9 mouse cellular contexts compared by ENCODE assay signal in the genomic region with DNA sequence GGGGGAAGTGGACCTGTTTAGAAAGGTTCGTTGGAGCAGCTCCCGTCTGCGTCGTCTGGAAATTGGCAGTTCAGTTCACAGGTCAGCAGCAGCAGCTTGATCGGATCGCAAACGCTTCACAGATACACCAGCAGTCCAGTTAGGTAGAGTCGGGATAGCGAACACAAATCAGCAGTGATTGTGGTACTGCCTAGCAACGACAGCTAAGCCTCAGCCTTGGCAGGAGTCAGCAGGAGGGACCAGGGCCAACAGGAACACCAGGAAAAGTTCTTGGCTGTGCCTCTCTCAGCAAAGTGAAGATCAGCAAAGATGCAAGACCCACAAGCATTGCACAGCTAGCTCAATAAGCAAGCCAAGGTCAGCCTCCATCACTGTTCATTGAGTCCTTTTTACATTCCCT.
DNase-seq lines count a peak whose midpoint lies in the region; ATAC-seq and TF ChIP-seq lines count a peak whose summit lies in the region.
"Had no signal": no experiment of that assay in that cellular context is flagged by ENCODE, and none has a peak within 500 bp of the region (broad histone marks: within the 10 kb centered on the region; RNA-seq: fewer than 3 reads in every experiment).

No protein-coding gene starts in this region.

- H3K27ac ChIP-seq in lung, embryonic 14.5 days (ENCODE audit: low read depth): peak overlapping the region; percentile 63
- H3K27ac ChIP-seq: left cerebral cortex, adult 2 months had no signal

- no peak overlapping the region for H3K9ac ChIP-seq in lung, embryonic 14.5 days

- no peak for ATAC-seq in cerebellum, adult (ENCODE audit: insufficient number of reproducible peaks, low FRiP score, low TSS enrichment)
- ATAC-seq in lung, embryonic 14.5 days (ENCODE audit: insufficient read depth): peak; percentile 39; the same call in 1 of the 2 replicates

- no peaks in the 10 kb centered on the region for H3K9me3 ChIP-seq in lung, embryonic 14.5 days (ENCODE audit: low read depth, low read length)

- H3K36me3 ChIP-seq in lung, embryonic 14.5 days (ENCODE audit: insufficient read depth): 0 out of 2 replicates have a peak, but pooled peaks cover 6% of the 10 kb centered on the region

- TF ChIP-seq CTCF in lung, embryonic 14.5 days (IDR thresholded peaks at IDR 0.05; ENCODE audit: low read depth): no peak

- peak; percentile 60 to 77 for DNase-seq in cerebellum, postnatal 10 days
- DNase-seq in urinary bladder, postnatal 25 days (ENCODE audit: low spot score): peak; percentile 30
- no peak for DNase-seq in urinary bladder, postnatal 10 days (ENCODE audit: low spot score)
- peak; percentile 67 for DNase-seq in kidney, postnatal 10 days
- DNase-seq in lung, embryonic 14.5 days: peak; percentile 73
- peak; percentile 53 to 78 for DNase-seq in urinary bladder, postnatal 36 days (ENCODE audit: low spot score in 2 of 2)
- no peak for DNase-seq in thymus, postnatal 4 days

- no peak overlapping the region for H3K4me3 ChIP-seq in lung, embryonic 14.5 days (ENCODE audit: low read depth, low read length)
- H3K4me3 ChIP-seq: left cerebral cortex, adult 2 months had no signal

- no peaks in the 10 kb centered on the region for H3K27me3 ChIP-seq in lung, embryonic 14.5 days (ENCODE audit: insufficient read depth, low read length)

- H3K4me2 ChIP-seq in lung, embryonic 14.5 days: no peak overlapping the region

- 55% methylated on average over 10 of the region's 10 CpGs for WGBS in lung, embryonic 14.5 days

- peaks cover 18% of the 10 kb centered on the region for H3K4me1 ChIP-seq in lung, embryonic 14.5 days (ENCODE audit: insufficient read depth)

Comparison
In these comparisons a context has a peak if more than half of its experiments do, and no peak if none do; other contexts are left out.
1. DNase-seq: peak in cerebellum, postnatal 10 days (2 of 2), urinary bladder, postnatal 25 days (single experiment), kidney, postnatal 10 days (single experiment), lung, embryonic 14.5 days (single experiment) and urinary bladder, postnatal 36 days (2 of 2); none in urinary bladder, postnatal 10 days (single experiment) and thymus, postnatal 4 days (single experiment).